Comparison of ENCODE assay signal across 9 mouse cellular contexts in the genomic region with DNA sequence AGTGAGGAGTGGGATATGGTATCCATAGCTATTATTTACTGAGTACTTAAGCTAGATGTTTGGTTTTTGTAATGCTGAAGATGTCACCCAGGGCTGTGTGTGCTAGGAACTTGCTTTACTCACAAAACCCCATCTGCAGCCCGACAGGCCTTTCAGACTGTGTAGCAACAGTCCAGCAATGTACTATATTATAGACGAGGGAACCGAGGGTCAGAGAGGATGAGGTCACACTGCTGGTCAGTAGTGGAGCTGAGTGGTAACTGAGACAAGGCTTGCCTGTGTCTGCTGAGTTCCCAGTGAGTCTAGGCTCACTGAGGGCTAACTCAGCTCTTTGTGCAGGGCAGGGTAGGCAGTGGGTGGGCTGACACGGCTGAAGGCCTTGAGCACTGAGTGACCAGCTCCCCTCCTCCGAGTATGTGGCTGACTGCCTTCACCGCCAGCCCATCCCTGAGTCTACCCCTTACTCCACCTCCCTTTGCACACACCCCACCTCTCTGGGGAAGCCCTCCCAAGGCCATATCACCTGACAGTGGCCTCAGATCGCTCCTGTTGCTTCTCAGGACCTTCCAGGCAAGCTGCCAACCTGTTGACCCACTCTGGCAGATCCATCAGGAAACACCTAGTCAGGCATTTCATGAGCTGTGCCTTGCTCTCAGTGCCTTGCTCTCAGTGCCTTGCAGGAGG. TPM values are rescaled to one million over a fixed set of nuclear protein-coding genes. Genes with fewer than 3 reads are reported as not detected.
DNase-seq lines count a peak whose midpoint lies in the region; ATAC-seq lines count a peak whose summit lies in the region.
"Had no signal": no experiment of that assay in that cellular context is flagged by ENCODE, and none has a peak within 500 bp of the region (broad histone marks: within the 10 kb centered on the region; RNA-seq: fewer than 3 reads in every experiment).

No protein-coding gene starts in this region.

- H3K27ac ChIP-seq in heart, embryonic 10.5 days: peak overlapping the region; percentile 65
- H3K27ac ChIP-seq in liver, embryonic 15.5 days (replicated peaks): peak overlapping the region; percentile 45; the same call in 1 of the 2 replicates

- H3K4me1 ChIP-seq in heart, embryonic 10.5 days: peaks cover 67% of the 10 kb centered on the region
- peaks cover 35% of the 10 kb centered on the region for H3K4me1 ChIP-seq in liver, embryonic 15.5 days (replicated peaks)

- peak; percentile 39 for ATAC-seq in liver, embryonic 15.5 days (ENCODE audit: insufficient read depth)
- ATAC-seq in monocyte, adult 5-6 weeks (replicated peaks; ENCODE audit: insufficient number of reproducible peaks, low FRiP score, low TSS enrichment, poor library complexity, severe bottlenecking): no peak

- H3K4me2 ChIP-seq in liver, embryonic 15.5 days: no peak overlapping the region
- H3K4me2 ChIP-seq: embryonic facial prominence, embryonic 15.5 days had no signal

- H3K4me3 ChIP-seq in heart, embryonic 10.5 days: no peak overlapping the region
- no peak overlapping the region for H3K4me3 ChIP-seq in liver, embryonic 15.5 days (replicated peaks)
- H3K4me3 ChIP-seq: embryonic facial prominence, embryonic 15.5 days had no signal

- 43% methylated on average over 7 of the region's 7 CpGs for WGBS in heart, embryonic 10.5 days
- WGBS in liver, embryonic 15.5 days (ENCODE audit: insufficient replicate concordance): 56% methylated on average over 7 of the region's 7 CpGs

- H3K36me3 ChIP-seq in heart, embryonic 10.5 days: no peaks in the 10 kb centered on the region
- no peaks in the 10 kb centered on the region for H3K36me3 ChIP-seq in liver, embryonic 15.5 days (replicated peaks)
- H3K36me3 ChIP-seq: embryonic facial prominence, embryonic 15.5 days had no signal

- DNase-seq in heart, embryonic 10.5 days (ENCODE audit: low spot score): no peak
- DNase-seq in heart, adult 9 months (ENCODE audit: low spot score in 2 of 2): no peak
- peak; percentile 35 for DNase-seq in retina, postnatal 1 day
- no peak for DNase-seq in retina, embryonic 14.5 days (ENCODE audit: low spot score)
- no peak for DNase-seq in right cerebral cortex, postnatal 36 days (ENCODE audit: low spot score in 2 of 2)
- no peak for DNase-seq in cerebellum, adult 18-20 months

- H3K9ac ChIP-seq in liver, embryonic 15.5 days: no peak overlapping the region
- H3K9ac ChIP-seq: embryonic facial prominence, embryonic 15.5 days had no signal

- H3K27me3 ChIP-seq in heart, embryonic 10.5 days (ENCODE audit: insufficient read depth, poor library complexity, severe bottlenecking): peaks cover 43% of the 10 kb centered on the region
- H3K27me3 ChIP-seq in liver, embryonic 15.5 days: peaks cover 13% of the 10 kb centered on the region
- H3K27me3 ChIP-seq: embryonic facial prominence, embryonic 15.5 days had no signal

- no peaks in the 10 kb centered on the region for H3K9me3 ChIP-seq in heart, embryonic 10.5 days
- no peaks in the 10 kb centered on the region for H3K9me3 ChIP-seq in liver, embryonic 15.5 days (replicated peaks)
- H3K9me3 ChIP-seq: embryonic facial prominence, embryonic 15.5 days had no signal

RNA-seq across cellular contexts. Expression of gene Fam83f, which starts 8.8 kb away (rescaled TPM):
- 0.31 and 0.50 TPM in 2 replicates for polyA plus RNA-seq in heart, embryonic 10.5 days (2016; fragmentation: Nextera tagmentation; extraction: Ambion mirVana)
- polyA plus RNA-seq in liver, embryonic 15.5 days (2015; fragmentation: Nextera tagmentation; extraction: Ambion mirVana): 3.7 and 5.0 TPM in 2 replicates
- total RNA-seq in monocyte, adult 5-6 weeks (2017): 0.10 to 0.57 TPM in 2 of 3 replicates, not detected in the other

RNA-seq across cellular contexts. Expression of gene Tnrc6b, which starts 30.6 kb away (rescaled TPM):
- polyA plus RNA-seq in heart, embryonic 10.5 days (2016; fragmentation: Nextera tagmentation; extraction: Ambion mirVana): 28.5 and 40.2 TPM in 2 replicates
- polyA plus RNA-seq in liver, embryonic 15.5 days (2015; fragmentation: Nextera tagmentation; extraction: Ambion mirVana): 18.3 and 20.8 TPM in 2 replicates
- 42.3 to 110 TPM (median 48.2 TPM) in 3 replicates for total RNA-seq in monocyte, adult 5-6 weeks (2017)
